Mouse (Mus musculus): ENCODE data around the gene Rab21.
"Not testable (repeated sequence)": the region's sequence is repeated elsewhere in the genome, so short reads cannot be mapped to it uniquely, and the experiment has no call there.

Rab21 gene

DNA sequence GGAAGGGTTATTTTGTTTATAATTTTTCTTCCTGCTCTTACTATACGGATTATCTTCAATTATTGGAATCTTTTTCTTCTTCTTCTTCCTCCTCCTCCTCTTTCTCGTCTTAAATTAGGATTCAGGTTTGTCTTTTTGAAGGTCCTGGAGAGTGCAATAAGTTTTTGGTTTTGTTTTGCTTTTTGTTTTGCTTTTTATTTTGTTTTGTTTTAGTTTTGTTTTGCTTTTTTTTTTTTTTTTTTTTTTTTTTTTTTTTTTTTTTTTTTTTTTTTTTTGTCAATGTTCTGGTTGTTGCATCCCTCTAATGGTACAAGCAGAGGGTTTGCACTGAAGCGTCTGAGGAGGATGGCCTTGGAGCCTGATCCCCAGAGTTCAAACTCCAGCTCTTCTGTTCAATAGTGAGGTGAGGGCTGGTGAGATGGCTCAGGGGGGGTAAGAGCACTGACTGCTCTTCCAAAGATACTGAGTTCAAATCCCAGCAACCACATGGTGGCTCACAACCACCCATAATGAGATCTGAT, 13.7 kb upstream of the Rab21 start:
- intact Hi-C loops (cut with DNase I), result no loop called here

DNA sequence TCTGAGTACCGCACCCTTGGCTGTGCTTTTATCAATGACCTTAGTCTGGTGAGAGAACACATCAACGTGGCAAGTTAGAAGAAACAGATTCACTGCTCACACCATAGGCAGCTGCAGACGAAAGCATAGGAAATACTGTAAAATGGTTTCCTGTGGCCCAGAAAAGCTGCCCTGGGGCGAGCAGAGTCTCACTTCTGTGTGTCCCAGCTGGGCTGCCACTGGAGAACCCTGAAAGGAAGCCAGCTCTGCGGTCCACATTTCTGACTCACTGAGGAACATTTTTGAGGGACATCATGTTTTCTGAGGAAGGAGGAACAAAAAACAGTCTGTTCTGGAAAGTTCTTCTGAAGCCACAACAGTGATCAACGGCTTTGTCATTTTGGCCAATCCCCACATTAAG, 13.1 kb upstream of the Rab21 start:
- intact Hi-C loops (cut with DNase I), result no loop called here

DNA sequence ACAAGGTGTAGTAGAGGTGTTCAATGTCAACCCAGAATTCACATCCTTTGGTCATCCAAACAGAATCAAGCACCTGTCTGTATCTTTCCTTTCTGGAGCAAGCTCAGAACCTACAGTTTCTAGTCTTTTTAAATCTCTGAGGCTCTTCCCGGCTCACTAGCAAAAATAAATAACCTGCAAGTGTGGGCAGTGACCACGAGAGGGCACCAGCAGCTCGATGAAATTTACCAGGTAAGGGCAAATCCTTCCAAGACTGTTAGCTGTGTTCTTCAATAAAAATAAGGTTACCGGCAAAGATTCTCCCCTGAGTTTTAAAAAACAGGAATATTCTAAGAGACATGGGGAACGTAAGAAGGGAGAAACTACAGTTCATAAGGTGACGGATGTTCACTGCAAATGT, 7.9 kb upstream of the Rab21 start:
- intact Hi-C loops (cut with DNase I), result loop anchor here (5.0 kb wide), 1 partner anchor 294 kb away; no protein-coding TSS in a partner anchor

DNA sequence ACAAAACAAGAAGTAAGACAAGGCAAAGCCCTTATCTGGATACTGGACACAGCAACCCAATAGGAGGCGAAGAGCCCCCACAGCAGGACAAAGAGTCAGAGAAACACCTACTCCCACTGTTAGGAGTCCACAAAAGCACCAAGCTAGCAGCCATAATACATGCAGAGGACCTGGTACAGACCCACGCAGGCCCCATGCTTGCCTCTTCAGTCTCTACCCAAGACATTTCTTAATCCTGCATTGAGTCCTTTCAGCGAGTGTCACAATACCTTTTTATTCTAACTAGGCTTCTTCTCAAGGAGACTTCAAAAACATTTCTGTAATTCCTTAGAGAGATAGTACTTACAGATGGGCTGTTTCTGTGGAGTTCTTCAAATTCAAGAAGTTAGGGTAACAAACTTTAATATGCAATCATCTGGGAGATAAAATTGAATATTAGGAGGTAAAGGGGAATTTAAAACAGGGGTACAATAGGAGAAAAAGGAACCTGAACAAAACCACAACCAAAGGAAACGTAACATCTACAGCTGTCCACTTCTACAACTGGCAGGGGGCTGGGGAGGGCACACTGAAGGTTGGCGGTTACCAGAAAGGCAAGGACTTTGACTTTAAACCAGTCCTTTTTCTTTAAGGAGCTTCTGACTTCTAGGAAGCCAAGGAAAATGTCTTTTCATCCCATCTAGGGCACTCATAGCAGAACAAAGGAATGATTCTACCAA, 6.1 kb upstream of the Rab21 start:
- intact Hi-C loops (cut with DNase I), result loop anchor here (5.0 kb wide), 1 partner anchor 296 kb away; no protein-coding TSS in a partner anchor

DNA sequence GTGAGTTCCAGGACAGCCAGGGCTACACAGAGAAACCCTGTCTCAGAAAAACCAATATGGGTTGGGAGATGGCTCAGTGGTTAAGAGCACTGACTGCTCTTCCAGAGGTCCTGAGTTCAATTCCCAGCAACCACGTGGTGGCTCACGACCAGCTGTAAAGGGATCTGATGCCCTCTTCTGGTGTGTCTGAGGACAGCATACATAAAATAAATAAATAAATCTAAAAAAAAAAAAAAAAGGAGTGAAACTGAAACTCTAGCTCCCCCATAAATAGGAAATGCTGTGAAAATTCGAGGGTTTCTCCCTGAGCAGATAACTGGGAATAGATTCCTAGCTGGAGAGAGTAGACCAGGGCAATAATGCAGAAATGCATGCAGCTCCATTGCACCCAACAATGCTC, 3.0 kb upstream of the Rab21 start:
- intact Hi-C loops (cut with DNase I), result not testable (repeated sequence)

DNA sequence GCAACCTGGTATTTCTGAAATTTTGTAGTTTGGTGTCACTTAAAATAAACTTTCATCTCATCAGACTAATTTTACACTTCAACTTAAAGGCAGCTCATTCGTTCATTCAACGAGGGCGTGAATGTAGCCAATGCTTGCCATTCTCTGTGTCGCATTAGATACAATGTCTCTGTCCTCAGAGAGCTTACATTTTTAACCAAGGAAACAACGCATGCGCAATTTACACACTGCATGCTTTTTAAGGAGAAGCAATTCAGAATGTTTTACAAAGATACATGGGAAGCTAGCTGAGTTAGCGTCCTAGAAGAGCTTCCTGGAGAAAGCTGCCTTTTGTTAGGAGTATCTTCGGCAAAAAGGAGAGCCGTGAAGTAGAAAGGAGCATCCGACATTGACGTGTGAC, 919 bp upstream of the Rab21 start:
- intact Hi-C loops (cut with DNase I), result no loop called here

DNA sequence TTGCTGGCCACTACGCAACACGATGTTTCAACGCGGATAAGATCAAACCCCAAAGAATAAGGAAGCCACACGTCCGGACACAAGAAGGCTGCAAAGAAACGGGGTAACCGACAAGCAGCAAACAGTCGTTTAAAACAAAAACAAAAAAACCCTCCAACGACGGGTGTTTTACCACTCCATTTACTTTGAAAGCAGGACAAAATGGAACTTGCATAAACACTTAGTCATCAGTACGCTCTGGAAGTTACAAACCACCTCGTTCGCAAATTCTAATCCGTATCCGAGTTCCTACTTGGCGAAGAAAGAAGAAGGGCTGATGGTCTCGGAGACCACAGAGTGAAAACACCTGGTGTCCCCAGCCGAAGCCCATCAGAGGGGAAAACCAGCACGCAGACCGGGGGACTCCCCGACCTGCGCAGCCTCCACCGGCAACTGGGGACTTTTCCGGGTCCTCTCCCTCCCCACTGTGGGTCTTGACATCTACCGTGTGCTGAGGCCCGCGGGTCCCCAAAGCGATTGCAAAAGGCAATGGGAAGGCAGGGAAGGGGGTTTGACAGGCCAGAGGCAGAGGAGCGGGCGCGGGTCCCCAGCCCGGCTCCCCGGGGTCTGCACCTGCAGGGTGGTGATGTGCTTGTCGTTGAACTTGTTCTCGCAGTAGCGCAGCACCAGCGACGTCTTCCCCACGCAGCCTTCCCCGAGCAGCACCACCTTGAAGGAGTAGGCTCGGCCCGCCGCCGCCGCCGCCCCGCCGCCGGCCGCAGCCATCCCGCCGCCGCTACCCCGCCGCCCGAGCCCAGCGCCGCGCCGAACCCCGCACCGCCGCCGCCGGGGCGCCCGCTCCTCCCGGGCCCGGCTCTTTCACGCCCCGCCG, 577 bp downstream of the Rab21 start:
- intact Hi-C loops (cut with DNase I), result loop anchor here (1.0 kb wide), 1 partner anchor 69 kb away; the partner anchor contains the start of genes Thap2 and Zfc3h1

DNA sequence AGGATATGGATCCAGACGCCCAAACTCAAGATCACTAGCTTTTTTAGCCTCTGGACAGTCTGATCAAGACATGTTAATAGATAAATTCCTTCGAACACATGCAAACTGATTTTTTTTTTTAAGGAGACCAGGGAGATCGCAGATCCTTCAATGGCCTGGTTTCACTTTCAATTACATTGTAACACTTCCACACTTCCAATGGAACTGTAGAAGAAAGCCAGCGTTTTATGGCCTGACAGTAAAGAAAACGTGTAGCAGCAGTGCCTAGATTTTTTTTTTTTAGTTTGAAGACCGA, 1.2 kb downstream of the Rab21 start:
- intact Hi-C loops (cut with DNase I), result no loop called here

DNA sequence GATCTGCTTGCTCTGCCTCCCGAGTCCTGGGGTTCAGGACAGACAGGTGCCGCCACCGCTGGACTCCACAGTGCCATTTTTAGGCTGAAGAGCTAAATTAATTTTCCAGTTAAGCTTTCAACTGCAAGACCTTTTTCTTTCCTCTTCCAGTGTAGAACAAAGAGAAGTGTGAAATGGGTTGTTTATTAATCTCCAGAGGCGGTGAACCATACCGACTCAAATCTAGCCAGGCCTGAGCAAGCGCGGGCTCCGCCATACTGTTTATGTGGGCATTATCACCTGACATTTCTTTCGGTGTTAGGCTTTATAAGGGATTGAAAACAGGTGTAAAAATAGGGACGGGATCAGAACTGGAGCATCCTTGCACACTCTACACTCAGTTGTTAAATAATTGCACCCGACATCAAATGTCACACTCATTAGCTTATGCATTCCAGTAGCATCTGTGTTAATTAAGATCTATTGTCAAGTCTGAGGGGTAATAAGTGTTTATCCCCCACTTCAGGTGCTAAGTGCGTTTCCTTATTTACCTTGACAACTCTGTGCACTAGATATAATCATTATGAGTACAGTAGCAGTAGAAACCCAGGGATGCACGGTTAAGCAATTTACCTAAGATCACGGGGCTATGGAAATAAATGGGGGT, 1.6 kb downstream of the Rab21 start:
- intact Hi-C loops (cut with DNase I), result no loop called here

DNA sequence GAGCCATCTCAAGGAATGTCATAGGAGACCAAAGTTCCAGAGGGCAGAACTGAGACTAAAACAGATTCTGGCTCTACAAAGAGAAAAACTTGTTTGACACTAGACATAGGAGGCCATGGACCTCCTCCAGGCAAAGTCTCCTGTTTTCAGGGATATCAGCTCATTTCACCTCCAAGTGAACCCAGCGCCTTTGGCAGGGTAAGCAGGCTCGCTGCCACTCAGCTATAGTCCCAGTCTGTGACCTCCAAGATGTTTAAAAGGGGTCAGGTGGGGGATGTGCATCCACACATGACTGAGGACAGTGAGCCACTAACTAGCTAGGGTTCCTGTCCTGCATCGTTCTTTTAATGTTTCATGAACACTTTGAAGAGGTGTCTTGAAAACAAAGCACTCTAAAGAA, 2.7 kb downstream of the Rab21 start:
- intact Hi-C loops (cut with DNase I), result no loop called here

DNA sequence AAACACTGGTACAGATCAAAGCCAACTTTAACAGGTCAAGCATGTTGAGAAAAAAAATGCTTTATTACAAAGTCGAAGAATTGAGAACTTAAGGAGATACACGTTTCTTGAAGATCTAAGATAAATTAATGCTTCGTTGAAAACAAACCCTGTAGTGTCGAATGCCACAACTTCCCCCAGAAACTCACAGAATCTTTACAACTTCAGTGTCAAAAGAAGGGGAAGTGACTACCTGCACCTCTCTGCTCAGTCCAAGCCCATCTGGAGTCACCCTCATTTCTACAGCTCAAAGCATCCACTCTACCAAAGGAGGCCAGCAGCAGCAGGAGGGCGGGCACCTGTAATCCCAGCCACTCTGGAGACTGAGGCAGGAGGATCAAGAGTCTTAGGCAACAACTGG, 3.2 kb downstream of the Rab21 start:
- intact Hi-C loops (cut with DNase I), result no loop called here

DNA sequence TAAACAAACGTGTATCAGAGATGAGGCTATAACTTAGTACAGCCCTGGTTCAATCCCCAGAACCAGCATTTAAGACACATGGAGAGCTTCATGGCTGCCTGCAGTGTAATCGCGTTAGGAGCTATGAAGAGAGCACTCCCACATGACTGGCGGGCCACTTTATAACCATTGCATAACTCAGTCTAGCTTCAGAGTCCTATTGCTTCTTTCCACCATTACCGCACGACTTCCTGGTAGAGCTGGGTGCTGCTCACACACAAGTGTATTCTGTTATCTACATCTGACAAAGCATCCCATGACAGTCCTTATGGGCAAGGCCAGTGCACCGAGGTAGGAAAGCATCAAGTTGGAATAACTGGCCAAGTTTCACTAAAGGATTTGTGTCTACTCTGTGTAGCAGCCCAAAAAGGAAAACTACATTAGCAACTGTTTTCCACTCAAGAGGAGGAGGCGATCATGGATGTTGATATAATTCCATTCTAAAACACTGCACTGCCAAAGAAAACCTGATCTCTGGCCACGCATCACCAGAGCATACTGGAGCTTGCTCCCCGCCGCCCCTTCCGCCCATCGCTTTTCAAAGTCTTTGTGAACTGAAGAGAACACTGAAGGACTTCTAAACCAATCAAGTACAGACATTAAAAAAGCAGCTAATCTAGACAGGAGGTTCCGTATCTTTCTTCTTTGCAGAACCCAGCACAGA, 4.0 kb downstream of the Rab21 start:
- intact Hi-C loops (cut with DNase I), result no loop called here

DNA sequence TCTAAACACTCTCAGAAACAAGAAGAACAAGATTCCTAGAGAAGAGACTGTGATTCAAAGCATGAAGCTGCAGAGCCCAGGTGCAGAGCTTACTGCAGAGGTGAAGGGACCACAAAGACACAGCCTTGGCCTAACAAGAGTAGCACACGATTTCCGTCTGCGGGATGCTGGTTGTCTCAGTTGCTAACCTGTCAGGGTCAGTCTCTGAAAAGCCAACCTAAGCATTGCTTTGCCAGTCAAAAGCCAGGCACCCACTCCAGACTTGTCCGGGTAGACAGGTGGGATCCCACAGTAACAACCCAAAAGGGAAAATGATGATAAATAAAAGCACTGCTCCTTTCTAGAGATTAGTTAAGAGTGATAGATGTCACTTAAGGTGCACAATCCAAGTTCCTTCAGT, 6.2 kb downstream of the Rab21 start:
- intact Hi-C loops (cut with DNase I), result no loop called here

DNA sequence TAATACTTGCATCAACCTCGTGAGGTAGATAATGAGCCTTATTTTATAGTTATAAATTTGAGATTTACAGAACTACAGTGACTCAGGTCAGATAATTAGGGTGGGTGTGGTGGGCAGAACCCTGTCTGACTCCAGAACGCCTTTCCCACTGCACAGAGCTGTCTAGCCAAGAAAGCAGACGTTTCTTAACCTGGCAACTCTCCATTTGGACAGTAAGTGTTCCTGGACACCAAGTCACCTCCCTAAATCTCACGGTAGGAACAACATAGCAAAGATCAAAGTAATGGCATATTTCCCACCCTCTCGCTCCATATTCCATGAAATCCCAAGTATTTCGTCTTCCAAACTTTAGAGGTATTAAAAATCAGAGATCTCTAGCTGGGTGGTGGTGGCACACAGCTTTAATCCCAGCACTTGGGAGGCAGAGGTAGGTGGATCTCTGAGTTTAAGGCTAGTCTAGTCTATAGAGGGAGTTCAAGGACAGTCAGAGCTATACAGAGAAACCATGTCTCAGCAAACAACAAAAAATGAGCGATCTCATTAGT, 8.0 kb downstream of the Rab21 start:
- intact Hi-C loops (cut with DNase I), result no loop called here

DNA sequence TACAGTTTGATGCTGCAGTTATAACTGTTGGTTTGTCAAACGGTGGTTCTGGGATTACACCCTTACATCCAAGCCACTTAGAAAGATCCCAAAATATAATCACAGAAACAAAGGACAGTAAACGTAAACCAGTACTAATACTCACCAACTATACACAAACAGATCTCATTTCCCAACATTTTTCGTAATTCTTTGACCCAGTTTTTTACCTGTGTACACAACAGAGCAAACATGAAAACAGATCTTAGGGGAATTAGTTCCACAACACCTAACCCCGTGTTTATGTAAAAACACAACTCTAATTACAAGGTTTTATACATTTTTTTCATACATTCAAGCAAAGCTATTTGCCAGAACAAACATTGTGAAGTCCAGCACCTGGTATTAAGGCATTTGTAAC, 16.7 kb downstream of the Rab21 start:
- intact Hi-C loops (cut with DNase I), result no loop called here

DNA sequence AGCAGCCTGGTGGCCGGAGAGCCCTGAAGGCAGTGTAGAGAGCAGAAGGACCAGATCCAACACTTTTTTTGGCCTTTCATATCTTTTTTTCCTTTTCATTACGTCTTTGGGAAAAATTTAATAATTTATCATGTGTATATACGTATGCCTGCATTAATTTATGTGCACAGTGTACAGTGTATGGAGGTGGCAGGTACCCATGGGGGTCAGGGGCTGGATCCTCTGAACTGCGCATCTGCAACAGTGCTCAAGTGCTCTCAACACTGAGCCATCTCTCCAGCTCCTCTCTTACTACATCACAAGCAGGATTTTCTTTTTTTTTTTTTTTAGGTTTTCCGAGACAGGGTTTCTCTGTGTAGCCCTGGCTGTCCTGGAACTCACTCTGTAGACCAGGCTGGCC, 17.8 kb downstream of the Rab21 start:
- intact Hi-C loops (cut with DNase I), result no loop called here

DNA sequence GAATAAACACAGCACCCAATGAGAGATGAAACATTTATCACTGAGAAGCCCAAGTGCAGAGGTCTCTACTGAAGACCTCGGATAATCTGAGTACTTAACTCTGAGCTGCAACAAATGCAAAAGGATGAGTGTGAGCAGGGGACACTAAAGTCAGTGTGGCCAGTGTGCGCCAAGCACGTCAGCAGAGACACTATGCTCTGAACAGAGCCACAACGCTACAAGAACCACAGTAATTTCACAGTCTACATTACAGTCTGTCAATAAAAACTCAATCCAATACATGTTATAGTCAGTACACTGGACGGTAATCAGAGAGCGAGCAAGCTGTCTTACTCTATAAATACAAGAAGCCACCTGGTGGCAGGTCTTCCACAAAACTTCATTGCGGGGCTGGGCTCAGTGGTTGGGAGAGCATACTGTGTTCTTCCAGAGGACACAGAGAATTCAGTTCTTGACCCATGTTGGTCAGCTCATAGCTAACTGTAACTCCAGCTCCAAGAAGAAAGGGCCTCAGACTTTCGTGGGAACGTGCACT, 18.9 kb downstream of the Rab21 start:
- intact Hi-C loops (cut with DNase I), result no loop called here

DNA sequence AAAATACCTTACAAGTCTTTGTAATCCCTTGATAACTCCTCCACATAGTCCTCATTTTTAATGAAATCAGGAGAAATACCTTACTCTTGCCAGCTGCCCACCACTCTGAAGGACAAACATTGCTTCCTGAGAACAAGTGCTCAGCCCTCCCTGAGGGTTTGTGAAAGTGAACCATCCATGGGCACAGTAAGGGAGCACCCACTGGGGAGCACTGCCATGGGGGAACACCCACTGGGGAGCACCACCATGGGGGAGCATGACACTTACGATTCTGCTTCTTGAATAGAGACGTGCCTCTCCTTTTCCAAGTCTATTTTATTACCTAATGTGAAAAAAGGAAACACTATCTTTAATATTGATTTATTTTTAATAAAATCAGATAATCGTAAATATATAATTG, 20.2 kb downstream of the Rab21 start:
- intact Hi-C loops (cut with DNase I), result no loop called here

DNA sequence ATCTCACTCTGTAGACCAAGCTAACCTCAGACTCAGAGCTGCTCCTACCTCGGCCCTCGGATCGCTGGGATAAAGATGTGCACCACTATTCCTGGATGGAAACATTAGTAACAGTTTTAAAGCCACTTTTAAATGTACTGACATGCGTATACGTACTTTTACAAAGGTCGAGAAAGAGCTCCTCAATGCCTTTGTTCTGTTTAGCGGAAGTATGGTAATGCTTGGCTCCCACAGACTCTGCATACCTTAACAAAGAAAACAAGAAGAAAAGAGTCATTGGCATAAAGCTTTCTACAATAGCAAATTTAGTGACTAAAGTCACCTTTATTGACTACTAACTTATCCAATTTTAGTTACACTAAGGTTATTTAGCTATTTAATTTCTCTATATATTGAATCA, 20.7 kb downstream of the Rab21 start:
- intact Hi-C loops (cut with DNase I), result no loop called here

DNA sequence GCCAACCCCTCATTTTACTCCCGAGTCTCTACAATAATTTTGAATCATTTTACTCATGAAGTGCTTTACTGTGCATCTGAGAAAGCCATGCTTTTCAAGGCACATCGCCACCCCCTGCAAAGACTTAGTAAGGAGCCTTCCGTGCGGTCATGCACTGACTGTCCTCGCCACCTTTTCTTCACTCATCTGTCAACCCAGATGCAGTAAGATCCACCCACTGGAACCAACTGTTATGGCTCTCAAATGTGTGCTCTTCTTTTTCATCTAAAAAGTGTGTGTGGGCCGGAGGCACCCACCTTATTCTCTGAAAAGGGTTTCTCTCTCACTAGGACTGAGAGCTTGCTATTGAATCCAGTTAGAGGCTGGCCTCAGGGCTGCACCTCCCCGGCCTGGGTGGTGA, 21.4 kb downstream of the Rab21 start:
- intact Hi-C loops (cut with DNase I), result no loop called here

DNA sequence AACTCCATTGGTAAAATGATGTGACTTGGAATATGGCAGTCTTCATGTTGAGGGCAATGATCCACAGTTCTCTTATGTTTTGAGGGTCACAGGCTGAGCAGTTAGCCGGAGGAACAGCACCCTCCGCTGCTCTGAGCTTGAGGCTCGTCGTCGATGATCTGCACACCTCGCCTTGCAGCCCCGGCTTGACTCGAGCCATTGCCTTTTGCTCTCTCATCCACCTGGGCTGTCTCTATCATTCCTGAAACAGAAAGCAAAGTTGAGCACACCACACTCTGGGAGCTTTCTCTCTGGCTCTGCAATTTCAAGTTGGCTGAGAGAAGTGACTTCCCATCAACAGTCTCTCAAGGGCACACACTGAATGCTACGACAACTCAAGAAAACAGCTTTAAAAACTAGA, 24.7 kb downstream of the Rab21 start:
- intact Hi-C loops (cut with DNase I), result no loop called here

All from adrenal gland (tissue).